Mouse (Mus musculus): ENCODE measurements around the gene Olfr24. TPM values are rescaled to one million over a fixed set of nuclear protein-coding genes. Genes with fewer than 3 reads are reported as not detected.
"Not testable (repeated sequence)": the region's sequence is repeated elsewhere in the genome, so short reads cannot be mapped to it uniquely, and the experiment has no call there.

Olfr24 gene
- polyA plus RNA-seq (2015; fragmentation: Nextera tagmentation; extraction: Ambion mirVana), result not detected in 2 replicates

DNA sequence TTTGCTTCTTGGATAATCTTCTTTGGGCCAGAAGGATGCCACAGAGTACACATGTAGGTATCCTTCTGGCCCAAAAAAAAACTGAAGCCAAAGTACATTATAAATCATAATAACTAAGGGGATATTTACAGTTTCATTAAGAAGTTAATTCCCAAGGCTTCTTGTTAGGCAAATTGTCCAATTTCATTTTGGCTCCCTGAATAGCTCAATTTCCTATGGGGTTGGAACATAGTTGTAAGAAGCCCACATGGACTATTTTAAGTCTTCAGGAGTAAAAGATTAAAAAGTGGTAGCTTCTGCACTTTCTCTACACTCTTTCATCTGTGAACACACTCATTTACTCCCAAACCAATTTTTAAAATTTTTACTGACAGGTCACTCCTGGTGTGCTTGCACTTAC, at the start of gene Olfr24:
Gene Olfr24, minus strand, starts transcription at position 101 of the 400 bp plus-strand sequence.
- no peak within 1 kb of the TSS for H3K27ac ChIP-seq
- no peaks in the 10 kb centered on the region for H3K27me3 ChIP-seq (replicated peaks)
- no peaks in the 10 kb centered on the region for H3K4me1 ChIP-seq (replicated peaks)
- H3K9me3 ChIP-seq, result no peaks in the 10 kb centered on the region
- H3K4me2 ChIP-seq (replicated peaks), result no peak within 1 kb of the TSS
- H3K36me3 ChIP-seq, result no peaks in the 10 kb centered on the region
- H3K9ac ChIP-seq, result no peak within 1 kb of the TSS
- no peak for ATAC-seq
- no peak within 1 kb of the TSS for H3K4me3 ChIP-seq (replicated peaks)

DNA sequence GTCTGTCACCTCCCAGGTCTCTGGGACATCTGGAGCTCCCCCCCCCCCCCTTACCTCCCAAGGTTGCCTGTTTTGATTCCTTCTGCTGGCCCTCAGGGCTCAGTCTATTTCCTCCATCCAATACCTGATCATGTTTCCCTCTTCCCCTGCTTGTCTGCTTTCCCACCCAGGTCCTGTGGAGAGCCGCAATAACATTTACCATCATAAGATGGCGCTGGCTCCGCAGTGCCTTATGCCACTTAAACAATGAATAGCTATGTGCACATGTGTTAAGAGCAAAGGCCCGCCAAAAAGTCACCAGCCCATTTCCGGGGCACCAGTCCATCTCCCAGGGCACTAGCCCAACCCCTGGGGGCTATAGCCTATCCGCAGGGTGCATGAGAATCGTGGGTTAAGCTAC, 21.5 kb upstream of the Olfr24 start:
- ATAC-seq, result no peak
- Histone ChIP-seq H3K4me2 (replicated peaks) (no peak overlapping the region), H3K9me3 (no peaks in the 10 kb centered on the region), H3K4me3 (replicated peaks) (no peak overlapping the region), H3K9ac (no peak overlapping the region), H3K27me3 (replicated peaks) (no peaks in the 10 kb centered on the region), H3K36me3 (no peaks in the 10 kb centered on the region), H3K4me1 (replicated peaks) (no peaks in the 10 kb centered on the region), H3K27ac (no peak overlapping the region)
- 66% methylated on average over 7 of the region's 7 CpGs for WGBS

DNA sequence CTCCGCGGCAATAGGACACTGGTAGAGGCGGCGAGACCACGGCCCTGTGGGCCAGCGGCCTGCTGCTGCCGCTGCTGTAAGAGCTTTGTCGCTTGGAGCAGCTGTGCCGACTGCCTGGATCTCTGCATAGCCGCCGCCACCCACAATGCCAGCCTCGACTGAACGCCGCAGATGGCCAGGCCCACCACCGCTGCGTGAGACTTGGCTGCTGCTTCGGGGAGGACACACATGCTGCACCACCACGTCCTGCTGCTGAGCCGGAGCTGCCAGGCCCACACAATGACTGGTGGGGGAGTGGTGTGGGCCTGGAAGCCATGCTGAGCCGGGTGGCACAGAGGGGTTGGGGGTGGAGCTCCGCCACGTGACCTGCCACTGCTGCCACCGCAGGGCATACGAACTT, 15.7 kb upstream of the Olfr24 start:
- no peaks in the 10 kb centered on the region for H3K9me3 ChIP-seq
- no peak overlapping the region for H3K4me3 ChIP-seq (replicated peaks)
- H3K4me2 ChIP-seq (replicated peaks), result no peak overlapping the region
- WGBS, result 68% methylated on average over 24 of the region's 24 CpGs
- ATAC-seq, result no peak
- H3K27ac ChIP-seq, result no peak overlapping the region
- no peaks in the 10 kb centered on the region for H3K36me3 ChIP-seq
- no peak overlapping the region for H3K9ac ChIP-seq
- H3K4me1 ChIP-seq (replicated peaks), result no peaks in the 10 kb centered on the region
- no peaks in the 10 kb centered on the region for H3K27me3 ChIP-seq (replicated peaks)

GRCm38 (mm10) chr9:18778981-18779380, 15.2 kb upstream of the Olfr24 start:
- no peak overlapping the region for H3K9ac ChIP-seq
- ATAC-seq, result no peak
- H3K4me3 ChIP-seq (replicated peaks), result no peak overlapping the region
- WGBS, result 65% methylated on average over 1 of the region's 1 CpGs
- no peaks in the 10 kb centered on the region for H3K27me3 ChIP-seq (replicated peaks)
- no peaks in the 10 kb centered on the region for H3K36me3 ChIP-seq
- H3K27ac ChIP-seq, result no peak overlapping the region
- H3K4me1 ChIP-seq (replicated peaks), result no peaks in the 10 kb centered on the region
- no peaks in the 10 kb centered on the region for H3K9me3 ChIP-seq
- no peak overlapping the region for H3K4me2 ChIP-seq (replicated peaks)

- no peaks in the 10 kb centered on the region for H3K36me3 ChIP-seq
- no peak overlapping the region for H3K9ac ChIP-seq
- no peak overlapping the region for H3K4me2 ChIP-seq (replicated peaks)
- no peaks in the 10 kb centered on the region for H3K9me3 ChIP-seq
- H3K4me1 ChIP-seq (replicated peaks), result no peaks in the 10 kb centered on the region
- no peak overlapping the region for H3K4me3 ChIP-seq (replicated peaks)
- ATAC-seq, result no peak
- 60% methylated on average over 1 of the region's 1 CpGs for WGBS
- H3K27me3 ChIP-seq (replicated peaks), result no peaks in the 10 kb centered on the region
- no peak overlapping the region for H3K27ac ChIP-seq
These were observed 8.2 kb downstream of the Olfr24 start for GRCm38 (mm10) chr9:18755595-18755994.

GRCm38 (mm10) chr9:18744639-18745038, 19.2 kb downstream of the Olfr24 start:
- no peak for ATAC-seq
- no peaks in the 10 kb centered on the region for H3K4me1 ChIP-seq (replicated peaks)
- WGBS, result 24% methylated on average over 5 of the region's 5 CpGs
- no peaks in the 10 kb centered on the region for H3K27me3 ChIP-seq (replicated peaks)
- H3K9ac ChIP-seq, result no peak overlapping the region
- no peaks in the 10 kb centered on the region for H3K36me3 ChIP-seq
- no peaks in the 10 kb centered on the region for H3K9me3 ChIP-seq
- H3K27ac ChIP-seq, result no peak overlapping the region
- no peak overlapping the region for H3K4me2 ChIP-seq (replicated peaks)
- no peak overlapping the region for H3K4me3 ChIP-seq (replicated peaks)

DNA sequence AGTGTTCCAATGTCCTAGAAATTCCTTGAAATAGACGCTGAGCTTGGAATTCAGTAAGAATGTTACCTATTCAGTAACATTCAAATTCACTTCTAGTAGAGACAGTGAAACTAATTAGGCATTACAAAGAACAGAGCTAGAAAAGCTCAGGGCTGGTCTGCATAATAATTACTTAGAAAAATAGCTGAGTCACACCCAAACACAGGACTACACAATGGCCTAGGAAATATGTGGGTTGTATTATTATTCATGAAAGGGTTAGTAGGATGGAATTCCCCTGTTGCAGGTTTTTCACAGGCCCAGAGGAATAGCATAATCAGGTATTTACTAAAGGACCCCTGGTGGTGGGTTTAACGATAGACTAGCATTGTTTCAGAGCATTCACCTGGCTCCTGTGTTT, 29.6 kb downstream of the Olfr24 start:
- H3K4me1 ChIP-seq (replicated peaks); H3K27me3 ChIP-seq (replicated peaks); H3K4me2 ChIP-seq (replicated peaks); H3K4me3 ChIP-seq (replicated peaks); H3K9ac ChIP-seq; H3K27ac ChIP-seq; H3K36me3 ChIP-seq; H3K9me3 ChIP-seq; ATAC-seq: not testable (repeated sequence)
- 82% methylated on average over 2 of the region's 2 CpGs for WGBS

GRCm38 (mm10) chr9:18722712-18723099, 41.1 kb downstream of the Olfr24 start:
- Histone ChIP-seq H3K9me3 (no peaks in the 10 kb centered on the region), H3K27ac (no peak overlapping the region), H3K4me1 (replicated peaks) (0 out of 2 replicates have a peak, but pooled peaks cover 6% of the 10 kb centered on the region), H3K9ac (no peak overlapping the region), H3K4me3 (replicated peaks) (no peak overlapping the region), H3K27me3 (replicated peaks) (no peaks in the 10 kb centered on the region), H3K4me2 (replicated peaks) (no peak overlapping the region), H3K36me3 (no peaks in the 10 kb centered on the region)
- no peak for ATAC-seq
- WGBS, result 27% methylated on average over 4 of the region's 4 CpGs

DNA sequence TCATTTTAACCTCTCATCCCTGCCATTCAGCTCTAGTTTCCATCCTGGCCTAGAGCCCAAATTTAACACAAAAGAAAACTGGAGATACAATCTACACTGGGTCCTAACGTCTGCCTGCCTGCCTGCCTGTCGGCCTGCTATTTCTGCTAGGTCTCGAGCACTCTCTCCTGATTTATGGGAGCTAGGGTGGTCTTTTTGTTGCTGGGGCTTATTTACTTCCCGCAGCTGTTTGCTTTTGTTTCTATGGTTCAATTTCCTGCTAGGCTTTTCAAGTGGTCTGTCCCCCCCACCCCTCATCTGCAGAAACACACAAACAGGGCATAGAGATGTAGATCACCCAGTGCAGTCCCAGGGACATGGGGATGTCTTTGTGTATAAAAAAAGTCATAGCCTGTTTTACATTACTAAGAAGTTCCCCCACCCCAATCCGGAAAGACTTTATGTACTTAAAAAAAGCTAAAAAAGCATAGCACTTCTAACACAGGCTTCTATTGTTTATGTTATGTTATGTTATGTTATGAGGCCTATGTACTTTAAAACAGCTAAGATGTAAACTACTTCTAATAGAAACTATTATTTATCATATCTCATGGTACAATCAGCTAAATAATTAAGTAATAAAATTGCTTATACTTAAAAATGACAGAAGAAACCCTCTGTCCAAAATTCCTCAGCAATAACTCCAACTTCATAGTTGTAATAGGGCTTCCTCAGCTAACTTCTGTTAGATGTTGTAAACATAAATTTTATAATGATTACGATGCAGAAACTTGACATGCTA, 41.7 kb downstream of the Olfr24 start:
- Histone ChIP-seq H3K27me3 (replicated peaks) (no peaks in the 10 kb centered on the region), H3K9ac (no peak overlapping the region), H3K27ac (0 out of 2 replicates have a peak overlapping the region, but pooled peaks have one; percentile 13), H3K4me1 (replicated peaks) (0 out of 2 replicates have a peak, but pooled peaks cover 6% of the 10 kb centered on the region), H3K4me3 (replicated peaks) (no peak overlapping the region), H3K9me3 (no peaks in the 10 kb centered on the region), H3K4me2 (replicated peaks) (no peak overlapping the region), H3K36me3 (no peaks in the 10 kb centered on the region)
- WGBS, result 20% methylated on average over 6 of the region's 6 CpGs
- ATAC-seq, result peak; percentile 68

DNA sequence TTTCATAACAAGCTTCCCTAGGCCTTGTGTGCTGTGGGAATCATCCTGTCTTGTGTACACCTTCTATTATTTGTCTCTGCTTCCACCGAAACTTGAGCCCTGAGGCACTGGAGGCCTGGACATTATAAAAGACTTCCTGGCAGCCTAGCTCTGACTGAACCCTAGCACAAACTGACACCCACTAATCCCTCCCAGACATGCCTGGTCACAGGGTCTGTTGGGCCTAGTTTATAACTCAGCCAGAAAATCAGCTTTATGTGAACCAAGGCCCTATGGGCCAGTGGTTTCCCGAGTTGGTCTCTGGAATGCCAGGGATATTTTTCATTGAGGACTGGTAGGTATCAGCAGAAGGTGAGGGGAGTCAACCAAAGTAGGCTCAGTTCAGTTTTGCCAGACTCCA, 42.8 kb downstream of the Olfr24 start:
- Histone ChIP-seq H3K36me3 (no peaks in the 10 kb centered on the region), H3K4me3 (replicated peaks) (no peak overlapping the region), H3K9ac (no peak overlapping the region), H3K4me1 (replicated peaks) (0 out of 2 replicates have a peak, but pooled peaks cover 6% of the 10 kb centered on the region), H3K4me2 (replicated peaks) (no peak overlapping the region), H3K9me3 (no peaks in the 10 kb centered on the region), H3K27ac (no peak overlapping the region), H3K27me3 (replicated peaks) (no peaks in the 10 kb centered on the region)
- ATAC-seq, result no peak
- 27% methylated on average over 2 of the region's 2 CpGs for WGBS

- Histone ChIP-seq H3K4me1 (replicated peaks) (no peaks in the 10 kb centered on the region), H3K4me3 (replicated peaks) (no peak overlapping the region), H3K27ac (no peak overlapping the region), H3K36me3 (no peaks in the 10 kb centered on the region), H3K9ac (no peak overlapping the region), H3K27me3 (replicated peaks) (no peaks in the 10 kb centered on the region), H3K4me2 (replicated peaks) (no peak overlapping the region), H3K9me3 (no peaks in the 10 kb centered on the region)
- no peak for ATAC-seq
These were observed 58.2 kb downstream of the Olfr24 start for GRCm38 (mm10) chr9:18705628-18706027.
